Mouse (Mus musculus) cerebellum, postnatal 10 days (tissue): ENCODE data around the gene Sec22a.

ENCODE experiments used
- DNase-seq, 2 experiments: peaks; one replicate each; pipeline ENCODE4 v3.0.0; 2021; ENCODE audit warnings: mixed read lengths in 2 of 2

Gene Sec22a

DNA sequence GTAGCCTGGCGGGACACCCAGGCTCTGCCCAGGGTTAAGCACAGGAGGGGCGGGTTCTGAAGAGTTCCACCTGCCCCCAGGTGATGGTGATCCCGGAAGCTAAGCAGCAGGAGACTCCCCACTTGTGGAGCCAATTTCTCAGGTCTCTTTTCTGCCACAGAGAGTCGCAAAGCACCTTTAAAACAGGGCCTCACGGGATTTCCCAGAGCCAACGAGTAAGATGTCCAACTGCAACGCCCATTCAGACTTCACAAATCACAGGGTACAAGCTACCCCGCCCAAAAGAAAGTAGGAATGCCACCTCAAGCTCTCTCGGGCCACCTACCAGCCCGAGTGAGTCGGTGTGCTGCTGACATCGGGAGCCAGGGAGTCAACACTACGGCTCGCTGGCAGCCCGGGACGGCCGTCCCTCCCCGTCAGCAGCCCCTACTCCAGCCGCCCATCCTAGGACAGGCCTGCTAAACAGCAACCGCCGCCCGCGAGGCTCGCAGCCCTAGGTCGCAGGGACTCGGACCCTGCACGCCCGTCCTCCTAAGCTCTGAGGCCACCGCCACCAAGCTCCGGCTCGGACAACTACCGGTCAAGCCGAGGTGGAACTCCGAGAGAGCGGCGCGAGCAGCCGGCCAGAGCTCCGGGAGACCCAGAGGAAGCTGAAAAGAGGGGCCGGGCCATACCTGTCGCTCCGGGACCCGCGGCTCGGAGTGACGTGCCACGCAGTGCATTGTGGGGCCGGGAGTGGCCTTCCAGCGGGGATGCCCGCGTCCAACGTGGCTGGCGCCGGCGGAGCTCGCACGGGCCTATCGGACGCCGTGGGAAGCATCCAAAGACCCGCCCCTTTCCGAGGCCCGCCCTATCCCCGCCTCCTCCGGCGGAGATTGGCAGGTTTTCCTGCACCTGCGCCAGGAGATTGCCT, at the start of gene Sec22a:
Gene Sec22a (minus strand): TSS at position 769 of the 913 bp plus-strand sequence.
- DNase-seq = peak; percentile 99

- DNase-seq = no peak
These were observed 43.0 kb upstream of the Sec22a start for GRCm38 (mm10) chr16:35406706-35407105.

GRCm38 (mm10) chr16:35406166-35406565, 42.4 kb upstream of the Sec22a start:
- DNase-seq = no peak

DNA sequence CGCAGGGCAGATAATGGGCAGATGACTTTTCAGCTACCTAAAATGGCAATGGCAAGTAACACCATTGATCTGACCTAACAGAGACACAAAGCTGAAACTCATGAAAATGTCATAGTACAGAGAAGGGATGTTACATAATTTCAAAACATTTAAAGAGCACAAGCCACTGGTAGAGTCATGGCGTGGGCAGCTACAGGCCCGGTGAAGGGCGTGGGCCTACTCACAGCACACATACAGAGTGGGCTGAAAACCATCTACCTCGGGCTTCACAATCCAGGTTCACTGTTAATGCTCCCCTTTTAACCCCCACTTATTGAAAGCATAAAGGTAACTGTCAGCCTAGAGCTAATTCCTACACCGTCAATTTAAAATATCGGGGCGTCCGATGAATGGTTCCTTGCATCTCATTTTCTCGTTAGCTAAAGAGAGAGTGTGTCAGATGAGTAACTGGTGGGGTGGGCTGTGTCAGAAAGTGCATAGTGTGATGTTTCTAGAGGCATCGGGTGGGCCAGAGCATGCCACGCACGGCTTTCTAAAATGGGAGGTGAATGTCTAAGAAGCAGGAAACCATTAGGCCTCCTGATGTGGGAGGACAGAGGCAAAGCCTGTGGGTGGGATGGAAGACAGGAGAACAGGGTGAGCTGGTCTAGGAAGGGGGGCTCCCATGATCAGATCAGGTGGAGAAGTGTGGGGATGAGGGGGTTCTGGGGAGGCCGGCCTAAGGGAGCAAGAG, 41.8 kb upstream of the Sec22a start:
- DNase-seq = no peak

DNA sequence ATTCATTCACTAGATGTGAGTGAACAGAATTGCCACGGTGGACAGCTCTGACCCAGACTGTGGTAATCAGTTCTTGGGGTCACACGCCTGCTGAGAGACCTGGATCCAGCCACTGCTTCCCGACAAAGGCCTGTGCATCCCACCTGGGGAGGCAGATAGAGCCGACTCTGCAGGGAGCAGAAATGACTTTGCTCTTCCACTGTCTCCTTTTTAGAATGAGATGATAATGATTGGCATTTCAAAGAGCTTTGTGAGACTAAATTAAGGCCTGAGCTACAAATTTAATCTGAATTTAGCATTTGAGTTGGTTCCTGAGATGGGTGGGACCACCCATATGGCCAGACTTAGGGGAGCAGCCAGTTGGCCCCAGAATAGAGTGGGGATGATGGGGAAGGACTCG, 41.1 kb upstream of the Sec22a start:
- no peak for DNase-seq

DNA sequence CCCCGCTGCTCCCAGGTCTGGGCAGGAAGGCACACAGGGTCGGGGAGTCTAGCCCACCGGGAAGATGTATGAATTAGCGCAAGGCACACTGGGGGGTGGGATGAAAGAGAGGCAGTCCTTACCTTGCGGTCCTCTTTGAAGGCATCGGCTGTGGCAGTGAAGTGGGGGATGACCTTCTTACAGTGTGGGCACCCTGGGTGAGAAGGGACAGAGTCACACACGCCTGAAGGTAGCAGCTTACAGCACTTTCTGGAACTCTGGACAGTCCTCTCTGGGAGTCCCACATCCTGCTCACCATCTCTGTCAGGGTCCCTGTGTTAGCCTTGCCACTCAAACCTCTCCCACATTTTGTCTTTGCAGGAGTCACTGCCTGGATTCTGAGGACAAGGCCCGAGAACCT, 40.2 kb upstream of the Sec22a start:
- no peak for DNase-seq

- DNase-seq = peak in 1 of 2 experiments; percentile 50
These were observed 39.6 kb upstream of the Sec22a start for GRCm38 (mm10) chr16:35403356-35403755.

DNA sequence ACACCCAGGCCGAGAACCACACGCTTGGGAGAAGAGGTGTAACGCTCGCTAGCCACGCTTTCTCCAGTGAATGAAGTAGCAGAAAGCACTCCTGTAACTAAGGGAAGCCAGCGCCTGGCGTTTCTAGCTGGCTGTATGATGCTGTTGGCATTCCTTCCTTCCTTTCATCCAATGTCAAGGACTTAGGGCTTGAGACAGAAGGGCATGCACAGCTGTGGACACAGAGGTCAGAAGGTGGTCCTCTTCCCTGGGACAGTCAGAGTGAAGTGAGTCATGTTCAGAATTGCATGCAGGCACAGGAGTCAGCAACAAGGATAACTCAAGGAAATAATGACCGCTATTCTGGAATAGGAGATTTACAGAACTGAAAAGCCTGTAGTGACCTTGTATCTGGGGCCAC, 29.1 kb upstream of the Sec22a start:
- DNase-seq = no peak

DNA sequence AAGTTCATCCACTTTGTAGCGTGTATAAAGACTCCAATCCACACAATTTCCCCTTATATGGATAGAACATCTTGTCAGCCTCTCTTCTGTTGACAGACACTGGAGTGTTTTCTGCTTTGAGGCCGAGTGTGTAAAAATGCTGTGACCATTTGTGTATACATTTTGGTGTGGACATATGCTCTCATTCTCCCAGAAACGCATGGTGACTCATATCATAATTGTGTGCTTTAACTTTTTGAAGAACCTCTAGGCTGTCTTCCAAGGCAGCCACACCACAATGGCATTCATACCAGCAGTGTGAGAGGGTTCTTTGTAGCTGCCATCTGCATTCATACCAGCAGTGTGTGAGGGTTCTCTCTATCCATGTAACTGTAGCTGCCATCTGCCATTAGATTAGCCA, 21.9 kb upstream of the Sec22a start:
- DNase-seq = no peak

DNA sequence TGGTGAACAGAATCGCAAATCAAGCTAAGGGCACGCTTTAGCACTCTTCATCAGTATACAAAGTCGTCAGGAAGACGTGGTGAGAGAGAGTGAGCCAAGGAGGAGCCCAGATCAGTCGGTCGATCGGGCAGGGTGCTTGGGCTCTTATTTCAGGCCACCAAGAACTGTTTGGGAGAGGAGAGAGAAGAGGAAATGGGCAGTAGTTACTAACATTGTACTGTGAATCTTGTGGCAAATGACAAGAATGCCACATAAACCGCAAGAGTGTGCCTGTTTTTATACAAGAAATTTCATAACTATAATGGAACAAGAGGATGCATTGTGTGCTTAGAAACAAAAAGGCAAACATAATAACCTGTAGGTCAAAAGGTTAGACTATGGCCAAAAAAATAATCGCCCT, 16.3 kb upstream of the Sec22a start:
- DNase-seq = no peak

- no peak for DNase-seq
These were observed 15.6 kb upstream of the Sec22a start for GRCm38 (mm10) chr16:35379344-35379743.

DNA sequence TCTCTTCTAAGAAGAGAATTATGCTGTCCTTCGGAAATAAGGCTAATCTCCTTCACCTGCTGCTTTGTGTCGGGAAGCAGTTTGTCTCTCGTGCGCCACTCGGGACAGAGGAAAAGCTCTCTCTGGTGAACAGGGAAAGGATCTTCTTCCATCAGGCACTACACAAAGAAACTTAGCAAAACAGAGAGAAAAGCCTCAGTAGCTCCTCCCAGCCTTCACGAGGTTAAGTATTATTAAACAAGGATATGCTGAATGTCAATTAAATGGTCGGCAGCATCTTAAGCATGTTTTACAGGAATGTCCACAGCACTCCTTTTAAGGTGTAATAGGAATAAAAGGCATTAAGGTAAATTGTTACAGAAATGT, 328 bp upstream of the Sec22a start:
- no peak for DNase-seq

DNA sequence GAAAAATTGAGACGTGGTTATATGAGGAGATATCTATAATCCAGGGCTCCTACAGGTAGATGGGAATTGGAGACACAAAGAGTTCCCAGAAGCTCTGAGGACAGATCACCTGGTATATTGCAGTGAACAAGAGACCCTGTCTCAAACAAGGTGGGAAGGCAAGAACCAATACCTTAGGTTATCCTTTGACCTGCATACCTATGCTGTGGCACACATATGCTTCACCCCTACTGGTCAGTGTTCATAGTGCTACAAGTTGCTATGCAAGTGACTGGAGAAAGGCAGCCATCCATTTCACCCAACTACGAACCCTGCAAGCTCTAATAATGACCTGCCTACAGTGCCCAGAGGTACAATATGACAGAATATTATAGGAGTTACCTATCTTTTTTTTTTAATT, 1.5 kb downstream of the Sec22a start:
- DNase-seq = no peak

DNA sequence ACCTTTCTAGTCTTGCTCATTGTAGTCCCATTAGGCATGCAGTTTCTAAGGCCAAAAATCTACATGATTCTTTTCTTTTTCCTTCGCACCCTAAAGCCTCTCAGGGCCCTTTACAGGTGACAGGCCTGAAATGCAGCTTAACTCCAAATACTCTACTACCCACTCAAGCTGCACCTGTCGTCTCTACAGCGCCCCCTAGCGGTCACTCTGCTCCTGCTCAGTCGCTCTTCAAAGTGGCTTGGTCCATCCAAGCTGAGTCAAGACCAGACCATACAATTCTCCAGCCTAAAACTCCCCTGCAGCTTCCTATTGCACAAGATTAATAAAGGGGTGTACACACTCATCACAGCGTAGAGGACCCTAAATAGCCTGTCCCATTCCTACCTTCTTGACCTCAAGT, 3.1 kb downstream of the Sec22a start:
- peak; percentile 74 to 82 for DNase-seq

- DNase-seq = no peak
These were observed 6.3 kb downstream of the Sec22a start for GRCm38 (mm10) chr16:35357449-35357848.

DNA sequence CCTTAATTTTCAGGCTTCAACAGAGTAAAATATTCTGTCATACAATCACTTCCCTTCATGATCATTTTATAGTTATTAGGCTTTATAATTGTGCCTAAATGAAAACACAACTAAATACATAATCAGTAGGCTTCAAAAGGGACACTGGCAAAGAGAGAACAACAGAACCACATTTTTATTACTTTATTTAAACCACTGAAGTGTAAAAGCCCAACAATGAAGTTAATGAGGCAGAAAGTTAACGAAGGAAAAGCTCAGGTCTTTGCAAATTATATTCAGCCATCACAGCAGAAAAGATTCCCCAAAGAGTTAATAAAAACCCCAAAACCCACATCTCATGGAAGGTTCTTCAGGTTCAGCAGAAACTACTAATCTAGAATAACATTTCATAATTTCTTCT, 33.3 kb downstream of the Sec22a start:
- DNase-seq = no peak

GRCm38 (mm10) chr16:35319773-35320172, 43.9 kb downstream of the Sec22a start:
- no peak for DNase-seq

DNA sequence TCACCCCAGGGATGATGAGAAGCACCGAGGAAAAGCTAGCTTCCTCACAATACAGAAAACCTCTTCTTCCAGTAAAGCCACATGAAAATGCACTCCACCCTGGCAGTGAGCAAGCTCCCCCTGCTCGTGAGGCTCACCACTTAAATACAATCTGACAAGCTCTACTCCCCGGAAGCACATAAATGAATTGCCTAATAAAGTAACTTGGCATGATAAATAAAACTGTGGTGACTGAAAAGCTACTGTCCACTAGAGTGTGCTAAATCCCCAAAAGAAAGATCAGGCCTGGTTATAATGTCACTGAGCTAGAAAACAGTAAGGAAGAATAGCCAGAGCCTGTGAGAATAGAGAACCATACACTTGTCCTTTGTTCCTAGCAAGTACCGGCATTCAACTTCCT, 44.4 kb downstream of the Sec22a start:
- peak; percentile 35 to 63 for DNase-seq

- no peak for DNase-seq
These were observed 45.3 kb downstream of the Sec22a start for GRCm38 (mm10) chr16:35318397-35318796.

GRCm38 (mm10) chr16:35317460-35317859, 46.3 kb downstream of the Sec22a start:
- DNase-seq = no peak

GRCm38 (mm10) chr16:35316856-35317264, 46.9 kb downstream of the Sec22a start:
- DNase-seq = no peak

DNA sequence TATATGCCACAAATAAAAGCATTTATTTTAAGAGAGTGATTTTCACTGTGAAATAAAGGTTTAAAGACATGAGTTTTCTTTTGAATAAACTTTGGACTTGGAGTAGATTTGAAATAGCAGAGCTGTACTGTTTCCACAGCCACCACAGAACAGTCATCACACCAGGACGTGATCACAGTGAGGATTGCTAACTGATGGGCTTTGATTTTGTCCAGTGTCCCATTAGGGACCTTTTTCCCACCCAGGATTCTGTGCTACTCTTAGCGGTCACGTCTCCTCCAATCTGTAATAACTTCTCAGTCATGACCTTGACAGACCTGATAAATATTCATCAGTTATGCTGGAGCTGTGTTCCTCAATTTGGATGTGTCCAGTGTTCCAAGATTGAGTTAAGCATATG, 48.2 kb downstream of the Sec22a start:
- no peak for DNase-seq

- no peak for DNase-seq
These were observed 52.1 kb downstream of the Sec22a start for GRCm38 (mm10) chr16:35311586-35311985.

DNA sequence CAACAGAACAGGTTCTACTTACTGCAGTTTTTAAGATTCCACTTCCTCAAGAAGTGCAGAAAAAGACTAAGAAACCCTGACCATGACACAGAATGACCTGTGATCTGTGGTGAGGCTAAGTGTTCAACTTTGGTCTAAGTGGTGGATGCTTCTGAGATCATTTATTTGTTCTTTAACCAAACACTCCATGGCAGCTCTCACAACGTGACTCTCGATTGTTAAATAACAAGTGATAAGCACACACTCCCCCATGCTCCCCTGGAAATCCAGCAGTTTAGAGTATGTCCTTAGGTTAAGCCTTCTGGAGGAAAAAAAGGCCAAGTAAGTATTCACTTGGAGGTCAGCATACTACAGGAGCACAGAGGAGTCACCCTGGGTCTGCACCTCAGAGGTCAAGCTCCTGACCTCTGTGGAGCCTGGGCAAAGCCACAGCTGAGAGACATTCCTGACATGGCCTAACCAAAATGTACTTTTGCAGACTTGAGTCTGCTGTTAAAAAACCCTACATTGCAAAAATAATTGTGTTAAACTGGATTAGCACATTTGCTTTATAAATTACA, 53.1 kb downstream of the Sec22a start:
- DNase-seq = no peak
